Mouse (Mus musculus): ENCODE measurements at regions not wholly inside any gene's neighbourhood (a gene's known extent, or its start where the extent isn't known, plus 50 kb on each side); places are given as distances from the start of the nearest gene placed in this dataset.

DNA sequence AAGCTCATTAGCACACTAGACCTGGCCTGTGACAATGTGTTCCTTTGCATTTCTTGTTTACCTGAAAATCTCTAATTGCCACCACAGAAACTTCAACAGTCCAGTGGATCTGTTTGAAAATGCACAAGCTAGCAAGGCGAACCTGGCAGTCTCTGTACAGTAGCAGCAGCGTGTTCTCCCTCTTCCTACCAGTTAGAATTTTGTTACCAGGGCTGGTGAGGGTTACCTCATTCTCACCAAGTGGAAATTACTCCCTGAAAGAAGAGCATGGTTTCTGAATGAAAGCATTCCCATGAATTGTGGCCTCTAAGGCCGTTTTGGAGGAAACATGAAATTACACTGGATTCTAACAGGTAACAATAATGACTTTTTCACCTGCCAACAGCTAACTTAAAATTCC lies 374.6 kb downstream of the Nr2f2 start:
- no peaks in the 10 kb centered on the region for H3K27me3 ChIP-seq
- no peaks in the 10 kb centered on the region for H3K36me3 ChIP-seq
- H3K4me2 ChIP-seq, result peak overlapping the region; percentile 64
- H3K4me3 ChIP-seq (replicated peaks), result peak overlapping the region; percentile 43
- no peak overlapping the region for H3K27ac ChIP-seq
- no peaks in the 10 kb centered on the region for H3K9me3 ChIP-seq (replicated peaks)
- H3K4me1 ChIP-seq, result peaks cover 14% of the 10 kb centered on the region; the same call in 1 of the 2 replicates
- WGBS, result 33% methylated on average over 3 of the region's 3 CpGs
- ATAC-seq (replicated peaks; ENCODE audit: low FRiP score), result 0 out of 2 replicates have a peak, but pooled peaks have one; percentile 18
- 0 out of 2 replicates have a peak overlapping the region, but pooled peaks have one; percentile 30 for H3K9ac ChIP-seq

DNA sequence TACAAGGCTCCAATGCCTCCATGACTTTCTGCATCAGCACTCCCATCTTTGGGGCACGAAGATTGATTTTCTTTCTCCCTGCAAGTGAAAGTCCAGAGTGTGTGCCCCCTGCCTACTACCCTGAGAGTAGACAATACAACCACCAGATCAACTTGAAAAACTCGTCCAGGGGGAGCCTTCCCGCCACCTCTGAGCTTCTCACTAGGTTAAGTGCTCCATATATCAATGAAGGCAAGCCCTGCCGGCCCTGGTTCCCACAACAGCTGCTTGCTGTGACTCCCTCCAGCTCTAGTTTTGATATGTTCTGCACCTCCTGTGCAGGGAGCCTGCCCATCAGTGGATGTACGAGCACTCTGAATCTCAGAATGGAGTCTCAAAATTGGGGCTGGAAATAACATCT lies 377.8 kb downstream of the Nr2f2 start:
- 10% methylated on average over 5 of the region's 5 CpGs for WGBS
- H3K27ac ChIP-seq, result no peak overlapping the region
- H3K4me1 ChIP-seq, result peaks cover 14% of the 10 kb centered on the region; the same call in 1 of the 2 replicates
- peak overlapping the region; percentile 33; the same call in 1 of the 2 replicates for H3K4me2 ChIP-seq
- no peak for ATAC-seq (replicated peaks; ENCODE audit: low FRiP score)
- no peaks in the 10 kb centered on the region for H3K36me3 ChIP-seq
- H3K4me3 ChIP-seq (replicated peaks), result no peak overlapping the region
- no peak overlapping the region for H3K9ac ChIP-seq
- no peaks in the 10 kb centered on the region for H3K27me3 ChIP-seq
- no peaks in the 10 kb centered on the region for H3K9me3 ChIP-seq (replicated peaks)

DNA sequence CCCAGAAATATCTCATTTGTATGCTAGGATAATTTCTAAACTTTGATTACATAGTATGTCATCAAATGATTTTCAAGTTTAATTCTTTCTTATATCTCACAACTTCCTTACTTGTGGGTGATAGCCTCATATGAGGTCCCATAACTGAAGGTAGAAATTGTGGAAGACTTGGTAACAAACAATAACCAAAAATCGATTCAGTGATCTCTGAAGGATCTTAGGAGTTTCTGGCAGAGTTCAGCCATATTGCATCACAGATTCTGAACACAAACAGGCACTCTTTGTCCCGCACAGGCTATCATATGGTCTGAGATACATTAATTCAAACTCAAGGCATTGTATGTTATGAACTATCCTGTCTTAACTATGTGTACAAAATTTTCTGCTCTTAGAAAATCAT lies 385.2 kb downstream of the Nr2f2 start:
- Histone ChIP-seq H3K9ac (no peak overlapping the region), H3K4me1 (no peaks in the 10 kb centered on the region), H3K4me3 (replicated peaks) (no peak overlapping the region), H3K4me2 (no peak overlapping the region), H3K27me3 (no peaks in the 10 kb centered on the region), H3K36me3 (no peaks in the 10 kb centered on the region), H3K27ac (no peak overlapping the region), H3K9me3 (replicated peaks) (no peaks in the 10 kb centered on the region)
- ATAC-seq (replicated peaks; ENCODE audit: low FRiP score), result no peak
- WGBS, result 80% methylated on average over 2 of the region's 2 CpGs

DNA sequence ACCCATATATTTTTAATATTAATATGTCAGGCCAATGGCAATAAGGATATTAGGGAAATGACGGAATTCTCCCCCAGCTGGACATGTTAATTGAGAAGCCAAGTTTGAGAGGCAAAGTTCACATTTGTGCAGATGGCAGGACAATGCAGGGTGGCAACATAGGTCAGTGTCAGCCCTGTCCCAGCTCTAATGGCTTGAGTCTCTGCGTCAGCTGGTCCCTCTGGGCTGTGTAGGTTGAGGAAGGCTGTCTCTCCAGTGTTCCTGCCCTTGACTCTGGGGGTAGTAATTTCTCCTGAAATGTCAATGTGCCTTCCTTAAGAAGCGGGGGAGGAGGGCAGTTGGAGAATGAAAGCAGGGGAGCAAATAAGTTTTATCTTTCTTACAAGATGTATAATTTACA lies 390.2 kb downstream of the Nr2f2 start:
- 34% methylated on average over 3 of the region's 3 CpGs for whole genome bisulfite sequencing
- ATAC-seq (replicated peaks; ENCODE audit: low FRiP score), result peak; percentile 70; the same call in 1 of the 2 replicates

DNA sequence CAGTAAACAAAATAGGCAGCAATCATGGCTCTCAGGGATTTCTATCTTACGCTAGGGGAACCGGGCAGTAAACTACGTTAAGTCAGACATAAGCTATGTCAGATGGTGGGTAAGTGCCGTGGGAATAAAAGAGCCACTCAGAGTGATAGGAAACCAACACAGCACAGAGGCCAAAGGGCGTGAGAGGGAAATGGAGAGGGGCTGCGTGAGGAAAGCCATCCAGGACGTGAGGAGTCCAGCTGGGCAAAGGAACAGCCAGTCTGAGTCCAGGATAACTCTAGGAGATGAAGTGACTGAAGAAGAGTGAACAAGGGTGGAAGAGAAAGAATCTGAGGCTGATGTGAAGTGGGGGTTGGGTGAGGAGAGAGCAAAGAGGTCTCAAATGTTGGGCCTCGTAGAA lies 402.5 kb downstream of the Nr2f2 start:
- H3K4me3 ChIP-seq (replicated peaks), result no peak overlapping the region
- WGBS, result 60% methylated on average over 8 of the region's 8 CpGs
- H3K27ac ChIP-seq, result no peak overlapping the region
- no peak overlapping the region for H3K4me2 ChIP-seq
- H3K36me3 ChIP-seq, result no peaks in the 10 kb centered on the region
- H3K9me3 ChIP-seq (replicated peaks), result no peaks in the 10 kb centered on the region
- H3K4me1 ChIP-seq, result no peaks in the 10 kb centered on the region
- H3K27me3 ChIP-seq, result no peaks in the 10 kb centered on the region
- ATAC-seq (replicated peaks; ENCODE audit: low FRiP score), result no peak
- H3K9ac ChIP-seq, result no peak overlapping the region

More for the DNA sequence above, 390.2 kb downstream of the Nr2f2 start:
- Histone ChIP-seq H3K4me2 (no peak overlapping the region), H3K9me3 (replicated peaks) (no peaks in the 10 kb centered on the region), H3K36me3 (no peaks in the 10 kb centered on the region), H3K9ac (no peak overlapping the region), H3K27me3 (no peaks in the 10 kb centered on the region), H3K4me1 (no peaks in the 10 kb centered on the region), H3K4me3 (replicated peaks) (no peak overlapping the region), H3K27ac (no peak overlapping the region)

DNA sequence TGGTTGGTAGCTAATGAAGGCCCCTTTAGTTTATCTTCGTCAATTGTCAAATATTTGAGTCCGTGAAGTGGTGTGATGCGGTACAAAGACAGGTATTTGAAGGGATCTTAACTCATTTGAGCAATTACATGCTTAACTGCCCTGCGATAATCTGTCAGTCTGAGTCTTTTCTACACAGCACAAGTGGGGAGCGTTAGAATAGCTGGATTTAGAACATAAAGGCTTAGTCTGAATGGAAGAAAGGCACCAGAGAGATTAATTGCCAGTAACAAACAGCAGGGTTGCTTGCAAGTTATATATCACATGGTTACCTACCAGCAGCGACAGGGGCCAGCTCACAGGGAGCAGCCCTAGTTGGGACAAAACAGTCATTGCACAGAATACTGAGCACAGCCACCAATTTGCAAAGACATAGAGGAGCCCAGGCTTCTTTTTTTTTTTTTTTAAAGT lies 416.3 kb downstream of the Nr2f2 start:
- H3K9me3 ChIP-seq (replicated peaks), result no peaks in the 10 kb centered on the region
- WGBS, result 22% methylated on average over 6 of the region's 6 CpGs
- no peak overlapping the region for H3K9ac ChIP-seq
- no peaks in the 10 kb centered on the region for H3K36me3 ChIP-seq
- ATAC-seq (replicated peaks; ENCODE audit: low FRiP score), result no peak
- H3K27me3 ChIP-seq, result no peaks in the 10 kb centered on the region
- H3K4me2 ChIP-seq, result no peak overlapping the region
- H3K4me3 ChIP-seq (replicated peaks), result no peak overlapping the region
- H3K4me1 ChIP-seq, result peaks cover 7% of the 10 kb centered on the region; the same call in 1 of the 2 replicates
- no peak overlapping the region for H3K27ac ChIP-seq

DNA sequence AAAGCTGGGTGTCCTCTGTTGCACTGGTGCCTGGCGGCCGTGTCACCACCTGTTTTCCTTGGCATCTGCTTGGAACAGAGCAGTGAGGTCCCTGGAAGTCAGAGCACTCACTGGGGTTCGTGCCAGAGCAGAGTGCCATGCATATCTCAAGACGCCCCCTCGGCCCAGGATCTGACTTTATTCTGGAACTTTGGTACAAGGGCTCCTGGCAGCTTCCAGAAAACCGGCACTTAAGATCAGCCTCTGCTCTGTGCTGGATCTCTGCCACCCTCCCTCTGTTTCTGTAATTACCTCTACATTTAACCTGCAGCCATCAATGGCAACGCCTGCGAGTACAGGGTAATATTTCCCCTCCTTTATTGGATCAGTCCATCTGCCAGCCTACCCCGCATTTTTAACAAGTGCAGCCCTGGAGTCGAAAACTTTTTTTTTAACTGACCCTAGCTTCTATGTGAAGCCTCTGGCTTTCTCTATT lies 416.9 kb downstream of the Nr2f2 start:
- Histone ChIP-seq H3K27ac (no peak overlapping the region), H3K9ac (no peak overlapping the region), H3K4me3 (replicated peaks) (no peak overlapping the region), H3K9me3 (replicated peaks) (no peaks in the 10 kb centered on the region), H3K36me3 (no peaks in the 10 kb centered on the region), H3K4me2 (no peak overlapping the region), H3K4me1 (peaks cover 7% of the 10 kb centered on the region; the same call in 1 of the 2 replicates), H3K27me3 (no peaks in the 10 kb centered on the region)
- WGBS, result 37% methylated on average over 10 of the region's 10 CpGs
- no peak for ATAC-seq (replicated peaks; ENCODE audit: low FRiP score)

DNA sequence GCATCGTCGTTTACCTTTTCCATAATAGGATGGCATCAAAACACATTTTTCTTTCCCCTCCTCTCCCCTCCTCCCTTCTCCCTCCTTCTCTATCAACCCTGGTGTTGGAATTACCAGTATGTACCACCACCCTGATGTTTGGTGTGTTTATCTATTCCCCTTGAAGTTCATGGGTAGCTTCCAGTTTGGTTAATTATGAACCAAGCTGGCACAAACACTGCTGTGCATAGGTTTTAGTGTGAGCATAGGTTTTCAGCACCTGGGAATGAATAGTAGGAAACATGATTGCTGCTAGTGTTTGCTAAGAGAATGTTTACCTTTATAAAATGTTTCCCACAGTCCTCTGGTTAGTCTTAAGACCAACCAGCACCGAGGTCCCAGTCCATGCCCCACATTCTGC lies 420.1 kb downstream of the Nr2f2 start:
- peaks cover 7% of the 10 kb centered on the region; the same call in 1 of the 2 replicates for H3K4me1 ChIP-seq
- no peak for ATAC-seq (replicated peaks; ENCODE audit: low FRiP score)
- 78% methylated on average over 3 of the region's 3 CpGs for WGBS
- H3K9ac ChIP-seq, result no peak overlapping the region
- H3K36me3 ChIP-seq, result no peaks in the 10 kb centered on the region
- no peak overlapping the region for H3K4me2 ChIP-seq
- H3K27me3 ChIP-seq, result no peaks in the 10 kb centered on the region
- H3K27ac ChIP-seq, result no peak overlapping the region
- no peak overlapping the region for H3K4me3 ChIP-seq (replicated peaks)
- no peaks in the 10 kb centered on the region for H3K9me3 ChIP-seq (replicated peaks)

DNA sequence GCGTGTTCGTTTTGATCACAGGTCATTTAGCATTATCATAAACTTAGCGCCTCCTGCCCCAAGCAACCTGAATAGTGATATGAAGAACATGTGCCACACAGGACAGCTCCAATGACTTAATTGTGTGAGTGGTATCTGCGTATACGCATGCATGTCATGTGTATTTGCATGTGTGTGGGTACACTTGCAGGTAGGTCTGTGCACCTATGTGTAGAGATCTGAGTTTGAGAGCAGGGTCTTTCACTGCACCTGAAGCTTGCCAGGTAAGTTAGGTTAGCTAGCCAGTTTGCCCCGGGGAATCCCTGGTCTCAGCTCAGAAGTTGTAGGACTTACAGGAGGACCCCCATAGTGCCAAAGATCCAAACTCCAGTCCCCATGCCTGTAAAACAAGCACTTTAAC lies 424.7 kb downstream of the Nr2f2 start:
- Histone ChIP-seq H3K27me3 (no peaks in the 10 kb centered on the region), H3K27ac (no peak overlapping the region), H3K9ac (no peak overlapping the region), H3K4me2 (no peak overlapping the region), H3K36me3 (no peaks in the 10 kb centered on the region), H3K9me3 (replicated peaks) (no peaks in the 10 kb centered on the region), H3K4me1 (no peaks in the 10 kb centered on the region), H3K4me3 (replicated peaks) (no peak overlapping the region)
- no peak for ATAC-seq (replicated peaks; ENCODE audit: low FRiP score)
- WGBS, result 92% methylated on average over 6 of the region's 6 CpGs

DNA sequence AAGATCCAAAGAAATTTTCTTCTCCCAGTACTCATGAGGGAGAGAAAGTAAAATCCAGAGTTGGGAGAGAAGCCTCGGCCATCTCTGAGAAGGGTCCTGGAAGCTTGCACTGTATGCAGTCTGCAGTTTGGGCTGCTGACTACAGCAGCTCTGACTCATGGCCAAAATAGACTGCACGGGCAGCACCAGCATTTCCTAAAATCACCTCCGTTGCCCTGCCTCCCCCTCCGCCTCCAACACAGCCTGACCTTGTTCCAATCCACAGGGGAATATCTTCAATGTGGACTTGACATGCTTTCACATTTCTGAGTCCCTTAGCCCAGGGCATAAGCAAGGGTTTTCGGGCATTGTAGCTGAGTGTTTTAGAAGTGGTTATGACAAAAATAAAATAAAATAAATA lies 441.3 kb downstream of the Nr2f2 start:
- no peaks in the 10 kb centered on the region for H3K27me3 ChIP-seq
- H3K4me1 ChIP-seq, result no peaks in the 10 kb centered on the region
- H3K27ac ChIP-seq, result no peak overlapping the region
- H3K9ac ChIP-seq, result no peak overlapping the region
- ATAC-seq (replicated peaks; ENCODE audit: low FRiP score), result no peak
- WGBS, result 85% methylated on average over 5 of the region's 5 CpGs
- H3K4me3 ChIP-seq (replicated peaks), result no peak overlapping the region
- no peaks in the 10 kb centered on the region for H3K36me3 ChIP-seq
- H3K4me2 ChIP-seq, result no peak overlapping the region
- H3K9me3 ChIP-seq (replicated peaks), result no peaks in the 10 kb centered on the region

DNA sequence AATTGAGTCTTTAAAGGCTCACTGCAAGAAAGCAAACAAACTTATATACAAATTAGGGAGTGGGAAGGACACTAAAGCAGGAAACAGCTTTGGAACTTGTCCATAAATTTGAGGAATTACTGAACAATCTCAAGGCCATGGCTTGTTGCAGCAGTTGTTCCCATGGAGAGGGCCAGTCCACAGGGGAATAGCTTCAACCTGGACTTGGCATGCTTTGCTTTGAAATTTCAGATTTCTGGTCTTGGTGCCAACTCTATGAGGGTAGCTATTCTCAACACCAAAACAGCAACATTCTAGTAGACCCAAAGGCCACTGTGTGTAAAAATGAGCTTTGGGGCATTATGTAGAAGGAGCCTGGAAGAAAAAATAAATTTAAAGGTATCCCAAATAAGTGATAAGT lies 442.0 kb downstream of the Nr2f2 start:
- Histone ChIP-seq H3K4me3 (replicated peaks) (no peak overlapping the region), H3K4me1 (no peaks in the 10 kb centered on the region), H3K27ac (no peak overlapping the region), H3K36me3 (no peaks in the 10 kb centered on the region), H3K9me3 (replicated peaks) (no peaks in the 10 kb centered on the region), H3K4me2 (no peak overlapping the region), H3K27me3 (no peaks in the 10 kb centered on the region), H3K9ac (no peak overlapping the region)
- ATAC-seq (replicated peaks; ENCODE audit: low FRiP score), result no peak

DNA sequence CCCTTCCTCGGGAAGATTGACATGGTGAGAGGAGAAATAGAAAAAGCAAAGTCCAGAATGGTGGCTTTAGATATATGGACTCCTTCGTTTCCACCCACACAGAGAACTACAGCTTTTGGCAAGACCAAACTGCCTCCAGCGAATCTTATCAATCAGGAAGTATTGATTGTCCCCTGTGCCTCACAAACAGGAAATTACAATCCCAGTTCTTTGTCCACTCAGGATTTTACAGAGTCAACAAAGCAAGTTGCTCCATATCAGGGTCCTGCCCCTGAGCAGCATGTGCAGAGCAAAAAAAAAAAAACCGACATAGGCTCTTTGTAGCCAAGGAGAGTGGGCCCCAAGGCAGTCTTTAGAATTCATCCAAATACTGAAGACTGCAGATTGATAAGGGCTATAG lies 454.8 kb downstream of the Nr2f2 start:
- H3K4me1 ChIP-seq, result no peaks in the 10 kb centered on the region
- 71% methylated on average over 4 of the region's 4 CpGs for WGBS
- no peak overlapping the region for H3K9ac ChIP-seq
- no peak overlapping the region for H3K27ac ChIP-seq
- no peaks in the 10 kb centered on the region for H3K27me3 ChIP-seq
- H3K36me3 ChIP-seq, result no peaks in the 10 kb centered on the region
- no peak overlapping the region for H3K4me3 ChIP-seq (replicated peaks)
- no peaks in the 10 kb centered on the region for H3K9me3 ChIP-seq (replicated peaks)
- no peak for ATAC-seq (replicated peaks; ENCODE audit: low FRiP score)
- H3K4me2 ChIP-seq, result no peak overlapping the region

DNA sequence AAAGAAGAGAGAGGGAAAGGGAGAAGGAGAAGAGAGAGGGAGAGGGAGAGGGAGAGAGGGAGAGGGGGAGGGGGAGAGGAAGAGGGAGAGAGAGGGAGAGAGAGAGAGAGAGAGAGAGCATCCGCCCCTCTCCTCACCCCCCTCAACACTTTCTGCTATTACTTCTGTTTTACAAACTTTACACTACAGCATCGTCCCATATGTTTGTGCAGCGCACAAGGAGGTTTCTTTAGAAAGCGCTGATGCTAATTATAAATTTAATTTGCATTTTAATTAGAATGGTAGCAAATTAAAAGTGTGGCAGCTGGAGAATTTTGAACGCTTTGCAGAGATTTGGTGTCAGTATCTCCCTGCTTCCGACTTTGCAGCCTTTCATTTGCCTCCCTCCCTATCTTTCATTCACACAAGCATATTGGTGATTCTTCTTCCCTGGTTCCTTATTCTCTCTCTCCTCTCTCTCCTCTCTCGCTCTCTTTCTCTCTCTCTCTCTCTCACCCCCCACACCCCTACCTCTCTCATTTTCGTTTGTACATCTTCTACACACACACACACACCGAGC lies 476.0 kb downstream of the Nr2f2 start:
- Histone ChIP-seq H3K4me2 (no peak overlapping the region), H3K4me1 (no peaks in the 10 kb centered on the region), H3K9me3 (replicated peaks) (no peaks in the 10 kb centered on the region), H3K36me3 (no peaks in the 10 kb centered on the region), H3K9ac (no peak overlapping the region), H3K27ac (no peak overlapping the region), H3K4me3 (replicated peaks) (no peak overlapping the region), H3K27me3 (no peaks in the 10 kb centered on the region)
- ATAC-seq (replicated peaks; ENCODE audit: low FRiP score), result no peak
- WGBS, result 77% methylated on average over 9 of the region's 9 CpGs

Data from kidney, embryonic 15.5 days (tissue).